Mouse (Mus musculus): ENCODE measurements around the gene Cdk15. TPM values are rescaled to one million over a fixed set of nuclear protein-coding genes. Genes with fewer than 3 reads are reported as not detected.

Cdk15 gene
- polyA plus RNA-seq, 2 experiments: not detected

DNA sequence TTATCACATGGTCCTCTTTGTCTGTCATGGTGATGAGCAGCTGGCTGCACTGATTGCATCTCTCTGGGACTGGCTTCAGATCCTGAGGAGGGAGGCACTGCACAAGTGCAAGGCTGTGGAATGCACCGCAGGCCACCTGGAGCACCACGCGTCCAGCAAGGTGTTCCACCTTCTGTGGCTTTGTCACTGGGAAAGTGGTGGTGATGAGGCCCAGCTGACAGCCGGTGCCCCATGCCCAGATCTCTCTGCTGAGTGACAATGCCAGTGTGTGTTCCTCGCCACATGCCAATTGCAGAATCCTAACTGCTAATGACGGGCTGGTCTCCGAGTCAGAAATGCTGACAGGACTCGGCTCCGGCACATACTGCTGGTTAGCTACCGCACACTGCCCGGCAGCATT, 41.3 kb upstream of the Cdk15 start:
- no peak overlapping the region for H3K4me2 ChIP-seq (ENCODE audit: low read depth)
- H3K36me3 ChIP-seq (replicated peaks; ENCODE audit: control insufficient read depth, insufficient read depth, low read depth): no peaks in the 10 kb centered on the region
- 88% methylated on average over 11 of the region's 11 CpGs for WGBS (ENCODE audit: insufficient replicate concordance)
- H3K4me3 ChIP-seq (ENCODE audit: insufficient read depth in 1 of 2, low read depth in 2 of 2, low read length in 2 of 2): no peak overlapping the region
- H3K9ac ChIP-seq (replicated peaks): no peak overlapping the region
- no peaks in the 10 kb centered on the region for H3K27me3 ChIP-seq (ENCODE audit: control insufficient read depth, insufficient read depth, low read length)
- ATAC-seq (ENCODE audit: insufficient read depth) (no peak), DNase-seq (ENCODE audit: low read depth in 3 of 3, low spot score in 3 of 3) (no peak)
- no peaks in the 10 kb centered on the region; a peak in 1 of 4 replicates for H3K4me1 ChIP-seq (replicated peaks; ENCODE audit: control insufficient read depth in 2 of 2, insufficient read depth in 2 of 2, low read length in 1 of 2)
- no peaks in the 10 kb centered on the region for H3K9me3 ChIP-seq (ENCODE audit: control insufficient read depth, low read length)
- H3K27ac ChIP-seq: no peak overlapping the region
- TF ChIP-seq CTCF (IDR thresholded peaks at IDR 0.05; ENCODE audit: low read depth) (no peak), EP300 (IDR thresholded peaks at IDR 0.05; ENCODE audit: low read depth) (no peak)

DNA sequence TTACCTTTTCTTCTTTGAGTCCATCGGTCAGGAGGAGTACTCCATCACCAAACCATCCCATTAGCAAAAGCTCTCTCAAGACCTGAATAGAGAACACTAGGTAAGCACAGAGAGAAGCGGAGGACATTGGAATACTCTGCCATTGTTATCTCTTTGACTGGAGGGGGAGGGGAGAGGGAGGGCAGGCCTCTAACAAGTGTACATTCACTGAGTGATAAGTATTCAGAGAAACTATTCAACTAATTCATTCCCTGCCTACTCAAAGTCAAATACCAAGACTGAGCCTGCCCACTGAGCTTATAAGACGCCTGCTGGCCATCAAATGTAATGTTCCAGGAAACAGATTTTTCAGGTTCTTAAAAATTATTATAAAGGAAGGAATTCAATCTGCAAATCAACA, 36.3 kb upstream of the Cdk15 start:
- Histone ChIP-seq H3K36me3 (replicated peaks; ENCODE audit: control insufficient read depth, insufficient read depth, low read depth) (no peaks in the 10 kb centered on the region), H3K9me3 (ENCODE audit: control insufficient read depth, low read length) (no peaks in the 10 kb centered on the region), H3K9ac (replicated peaks) (no peak overlapping the region), H3K4me1 (replicated peaks; ENCODE audit: control insufficient read depth in 2 of 2, insufficient read depth in 2 of 2, low read length in 1 of 2) (no peaks in the 10 kb centered on the region), H3K4me3 (ENCODE audit: insufficient read depth in 1 of 2, low read depth in 2 of 2, low read length in 2 of 2) (no peak overlapping the region), H3K4me2 (ENCODE audit: low read depth) (no peak overlapping the region), H3K27ac (no peak overlapping the region), H3K27me3 (ENCODE audit: control insufficient read depth, insufficient read depth, low read length) (no peaks in the 10 kb centered on the region)
- no peak for ATAC-seq (ENCODE audit: insufficient read depth)
- TF ChIP-seq CTCF (IDR thresholded peaks at IDR 0.05; ENCODE audit: low read depth) (no peak), EP300 (IDR thresholded peaks at IDR 0.05; ENCODE audit: low read depth) (no peak)
- no peak for DNase-seq (ENCODE audit: low read depth in 3 of 3, low spot score in 3 of 3)
- 60% methylated on average over 3 of the region's 3 CpGs for WGBS (ENCODE audit: insufficient replicate concordance)

DNA sequence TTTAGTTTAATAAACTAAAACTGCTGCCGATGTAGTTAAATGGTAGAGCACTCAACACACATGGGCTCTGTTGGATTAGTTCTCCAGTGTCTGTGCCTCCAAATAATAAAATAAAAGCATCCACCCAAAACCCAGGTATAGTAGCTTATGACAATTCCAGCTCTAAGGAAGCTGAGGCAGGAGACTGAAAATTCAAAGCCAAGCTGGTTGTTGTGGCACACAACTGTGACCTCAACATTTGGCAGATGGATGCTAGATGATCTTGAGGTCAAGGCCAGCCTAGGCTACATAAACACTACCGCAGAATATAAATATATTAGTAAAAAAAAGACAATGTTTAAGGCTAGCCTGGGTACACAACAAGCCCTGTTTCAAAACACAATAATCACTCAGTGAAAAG, 35.1 kb upstream of the Cdk15 start:
- 83% methylated on average over 2 of the region's 2 CpGs for WGBS (ENCODE audit: insufficient replicate concordance)
- Histone ChIP-seq H3K4me1 (replicated peaks; ENCODE audit: control insufficient read depth in 2 of 2, insufficient read depth in 2 of 2, low read length in 1 of 2) (no peaks in the 10 kb centered on the region), H3K9ac (replicated peaks) (no peak overlapping the region), H3K4me3 (ENCODE audit: insufficient read depth in 1 of 2, low read depth in 2 of 2, low read length in 2 of 2) (no peak overlapping the region), H3K27ac (no peak overlapping the region), H3K4me2 (ENCODE audit: low read depth) (no peak overlapping the region), H3K36me3 (replicated peaks; ENCODE audit: control insufficient read depth, insufficient read depth, low read depth) (no peaks in the 10 kb centered on the region), H3K9me3 (ENCODE audit: control insufficient read depth, low read length) (no peaks in the 10 kb centered on the region), H3K27me3 (ENCODE audit: control insufficient read depth, insufficient read depth, low read length) (no peaks in the 10 kb centered on the region)
- DNase-seq (ENCODE audit: low read depth in 3 of 3, low spot score in 3 of 3): no peak
- no peak for ATAC-seq (ENCODE audit: insufficient read depth)
- TF ChIP-seq CTCF (IDR thresholded peaks at IDR 0.05; ENCODE audit: low read depth) (no peak), EP300 (IDR thresholded peaks at IDR 0.05; ENCODE audit: low read depth) (no peak)

DNA sequence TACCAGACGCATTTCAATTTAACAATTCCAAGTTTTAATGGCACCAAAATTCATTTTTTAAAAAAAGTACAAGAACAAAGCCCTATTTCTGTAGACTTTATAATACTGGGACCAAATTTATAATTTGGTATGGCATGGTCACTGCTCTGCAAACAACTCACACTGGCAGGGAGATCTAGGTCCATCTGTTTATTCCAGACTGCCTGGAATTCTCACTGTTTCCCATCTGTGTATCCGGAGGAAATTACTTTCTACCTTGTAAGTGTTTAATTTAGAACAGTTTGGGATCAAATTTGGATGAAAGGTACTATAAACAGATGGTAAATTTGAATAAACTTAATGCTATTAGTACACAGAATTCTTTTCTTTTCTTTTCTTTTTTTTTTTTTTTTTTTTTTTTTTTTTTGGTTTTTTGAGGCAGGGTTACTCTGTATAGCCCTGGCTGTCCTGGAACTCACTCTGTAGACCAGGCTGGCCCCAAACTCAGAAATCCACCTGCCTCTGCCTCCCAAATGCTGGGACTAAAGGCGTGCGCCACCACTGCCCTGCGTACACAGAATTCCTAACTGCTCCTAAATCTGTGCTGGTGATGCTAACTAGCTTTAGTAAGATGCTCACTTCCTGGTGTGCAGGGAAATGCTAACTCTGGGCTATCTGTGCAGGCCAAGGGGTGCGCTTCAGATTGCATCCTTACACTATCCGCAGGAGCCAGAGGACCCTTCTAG, 34.4 kb upstream of the Cdk15 start:
- ATAC-seq (ENCODE audit: insufficient read depth) (no peak), DNase-seq (ENCODE audit: low read depth in 3 of 3, low spot score in 3 of 3) (no peak)
- Histone ChIP-seq H3K36me3 (replicated peaks; ENCODE audit: control insufficient read depth, insufficient read depth, low read depth) (no peaks in the 10 kb centered on the region), H3K4me2 (ENCODE audit: low read depth) (no peak overlapping the region), H3K4me1 (replicated peaks; ENCODE audit: control insufficient read depth in 2 of 2, insufficient read depth in 2 of 2, low read length in 1 of 2) (no peaks in the 10 kb centered on the region), H3K4me3 (ENCODE audit: insufficient read depth in 1 of 2, low read depth in 2 of 2, low read length in 2 of 2) (no peak overlapping the region), H3K27ac (no peak overlapping the region), H3K9ac (replicated peaks) (no peak overlapping the region), H3K9me3 (ENCODE audit: control insufficient read depth, low read length) (no peaks in the 10 kb centered on the region), H3K27me3 (ENCODE audit: control insufficient read depth, insufficient read depth, low read length) (no peaks in the 10 kb centered on the region)
- TF ChIP-seq CTCF (IDR thresholded peaks at IDR 0.05; ENCODE audit: low read depth) (no peak), EP300 (IDR thresholded peaks at IDR 0.05; ENCODE audit: low read depth) (no peak)
- 79% methylated on average over 7 of the region's 7 CpGs for WGBS (ENCODE audit: insufficient replicate concordance)

DNA sequence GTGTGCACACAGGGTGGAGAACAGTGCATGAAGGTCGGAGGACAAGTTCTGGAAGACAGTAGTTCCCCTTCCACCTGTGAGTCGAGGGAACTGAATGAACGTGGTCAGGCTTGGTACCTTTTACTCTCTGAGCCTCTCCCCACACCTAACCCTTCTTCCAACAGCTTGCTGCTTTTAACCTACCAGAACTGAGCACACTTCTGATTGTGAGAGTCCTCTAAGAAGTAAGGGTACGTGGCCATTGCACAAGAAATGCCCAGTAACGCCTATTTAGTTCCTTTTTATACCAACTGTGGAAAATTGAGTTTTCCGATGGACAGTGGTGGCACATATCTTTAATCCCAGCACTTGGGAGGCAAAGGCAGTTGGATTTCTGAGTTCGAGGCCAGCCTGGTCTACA, 28.2 kb upstream of the Cdk15 start:
- Histone ChIP-seq H3K4me1 (replicated peaks; ENCODE audit: control insufficient read depth in 2 of 2, insufficient read depth in 2 of 2, low read length in 1 of 2) (no peaks in the 10 kb centered on the region; a peak in 1 of 4 replicates), H3K27ac (no peak overlapping the region), H3K36me3 (replicated peaks; ENCODE audit: control insufficient read depth, insufficient read depth, low read depth) (no peaks in the 10 kb centered on the region), H3K27me3 (ENCODE audit: control insufficient read depth, insufficient read depth, low read length) (no peaks in the 10 kb centered on the region), H3K9ac (replicated peaks) (no peak overlapping the region), H3K4me3 (ENCODE audit: insufficient read depth in 1 of 2, low read depth in 2 of 2, low read length in 2 of 2) (no peak overlapping the region), H3K9me3 (ENCODE audit: control insufficient read depth, low read length) (no peaks in the 10 kb centered on the region), H3K4me2 (ENCODE audit: low read depth) (no peak overlapping the region)
- DNase-seq (ENCODE audit: low read depth in 3 of 3, low spot score in 3 of 3) (no peak), ATAC-seq (ENCODE audit: insufficient read depth) (no peak)
- TF ChIP-seq EP300 (IDR thresholded peaks at IDR 0.05; ENCODE audit: low read depth) (no peak), CTCF (IDR thresholded peaks at IDR 0.05; ENCODE audit: low read depth) (no peak)
- 53% methylated on average over 7 of the region's 7 CpGs for WGBS (ENCODE audit: insufficient replicate concordance)
